Mouse (Mus musculus): ENCODE results near the gene Stx8.

- TF ChIP-seq CTCF (IDR thresholded peaks at IDR 0.05; ENCODE audit: low read depth, low read length): no peak
- no peak for TF ChIP-seq POLR2A (IDR thresholded peaks at IDR 0.05; ENCODE audit: borderline replicate concordance, low read depth, low read length)
Observed at GRCm38 (mm10) chr11:68050725-68051124, 84.7 kb downstream of the Stx8 start.

All from bone marrow macrophage, adult 2 months (primary cell).